Mouse (Mus musculus): ENCODE measurements around the gene Shld2.
"Not testable (repeated sequence)": the region's sequence is repeated elsewhere in the genome, so short reads cannot be mapped to it uniquely, and the experiment has no call there.

Gene Shld2

GRCm38 (mm10) chr14:34323576-34324085, 13.3 kb upstream of the Shld2 start:
- no peak for ATAC-seq (ENCODE audit: low TSS enrichment)

GRCm38 (mm10) chr14:34318113-34318512, 7.8 kb upstream of the Shld2 start:
- no peak for ATAC-seq (ENCODE audit: low TSS enrichment)

DNA sequence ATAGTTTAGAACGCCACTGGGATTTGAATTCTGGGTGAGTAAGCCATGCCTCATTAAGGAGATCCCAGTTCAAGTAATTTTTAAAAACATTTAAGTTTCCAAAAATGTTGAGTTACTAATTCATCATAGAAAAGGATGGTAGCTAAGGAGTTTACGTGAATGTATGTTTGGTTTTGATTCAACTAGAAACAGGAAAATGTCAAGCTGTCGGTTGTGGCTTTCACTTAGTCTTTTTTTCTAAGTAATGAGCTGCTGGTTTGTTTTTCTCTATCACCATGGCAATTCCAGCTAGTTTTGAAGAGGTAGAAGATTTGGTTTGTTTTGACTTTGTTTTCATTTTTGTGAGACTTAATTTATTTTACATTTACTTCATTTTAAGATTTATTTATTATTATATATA, 7.1 kb upstream of the Shld2 start:
- no peak for ATAC-seq (ENCODE audit: low TSS enrichment)

GRCm38 (mm10) chr14:34316346-34316745, 6.1 kb upstream of the Shld2 start:
- no peak for ATAC-seq (ENCODE audit: low TSS enrichment)

GRCm38 (mm10) chr14:34314796-34315195, 4.5 kb upstream of the Shld2 start:
- ATAC-seq (ENCODE audit: low TSS enrichment) = no peak

GRCm38 (mm10) chr14:34314383-34314782, 4.1 kb upstream of the Shld2 start:
- not testable (repeated sequence) for ATAC-seq (ENCODE audit: low TSS enrichment)

DNA sequence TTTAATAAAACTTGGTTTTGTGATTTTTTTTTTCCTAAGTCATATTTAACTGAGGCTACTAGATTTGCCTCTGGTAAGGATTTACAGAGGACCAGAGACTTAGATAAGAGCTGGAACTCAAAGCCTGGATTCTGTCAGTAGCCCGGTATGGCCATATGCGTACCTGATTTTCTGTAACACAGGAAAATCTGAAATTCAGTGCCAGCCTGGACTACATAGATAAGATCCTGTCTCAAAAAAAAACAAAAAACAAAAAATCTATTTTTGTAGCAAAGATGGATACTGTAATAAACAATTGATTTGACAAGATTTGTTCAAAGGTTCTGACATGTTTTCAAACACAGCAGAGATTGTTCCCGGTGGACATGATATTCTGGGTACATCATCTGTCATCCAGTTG, 3.3 kb upstream of the Shld2 start:
- no peak for ATAC-seq (ENCODE audit: low TSS enrichment)

- no peak for ATAC-seq (ENCODE audit: low TSS enrichment)
Measured at GRCm38 (mm10) chr14:34312339-34313048, 2.2 kb upstream of the Shld2 start.

DNA sequence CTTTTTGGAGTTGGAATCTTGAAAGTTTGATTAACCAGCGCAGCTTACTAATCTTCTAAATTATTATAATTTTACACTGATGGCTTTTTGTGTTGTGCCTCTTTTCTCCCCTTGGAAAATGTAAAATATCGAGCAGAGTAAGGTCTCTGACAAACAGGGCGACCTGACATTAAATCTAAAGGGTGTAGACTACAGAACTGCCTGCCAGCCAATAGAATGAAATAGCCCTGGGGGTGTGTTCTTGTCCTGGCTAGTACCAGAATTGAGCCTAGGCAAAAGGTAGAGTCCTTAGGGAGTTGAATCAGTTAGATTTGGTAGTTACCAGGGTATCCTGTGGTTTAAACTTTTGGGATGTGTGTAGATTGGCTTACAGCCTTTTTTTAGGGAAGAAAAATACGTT, 1.4 kb upstream of the Shld2 start:
- no peak for ATAC-seq (ENCODE audit: low TSS enrichment)

GRCm38 (mm10) chr14:34311021-34311631, 833 bp upstream of the Shld2 start:
- ATAC-seq (ENCODE audit: low TSS enrichment) = peak; percentile 22

GRCm38 (mm10) chr14:34309907-34310233, 423 bp downstream of the Shld2 start:
- ATAC-seq (ENCODE audit: low TSS enrichment) = no peak

DNA sequence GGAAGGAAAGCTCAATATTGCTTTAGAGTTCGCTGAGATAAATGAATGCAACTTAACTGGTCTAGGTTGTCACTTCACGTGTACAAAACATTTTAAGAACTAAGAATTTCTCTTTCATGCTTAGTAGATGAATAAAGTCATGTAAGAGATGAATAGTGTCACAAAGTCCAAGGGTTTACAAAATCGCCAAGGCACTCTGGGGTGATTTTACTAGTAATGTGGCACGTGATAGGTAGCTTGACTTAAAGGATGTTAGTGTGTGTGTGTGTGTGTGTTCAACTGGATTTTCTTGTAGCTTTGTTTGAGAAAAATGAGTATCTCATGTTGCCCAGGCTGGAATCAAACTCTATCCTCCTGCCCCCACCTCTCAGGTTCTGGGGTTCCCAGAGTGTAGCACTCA, 1.0 kb downstream of the Shld2 start:
- ATAC-seq (ENCODE audit: low TSS enrichment) = no peak

DNA sequence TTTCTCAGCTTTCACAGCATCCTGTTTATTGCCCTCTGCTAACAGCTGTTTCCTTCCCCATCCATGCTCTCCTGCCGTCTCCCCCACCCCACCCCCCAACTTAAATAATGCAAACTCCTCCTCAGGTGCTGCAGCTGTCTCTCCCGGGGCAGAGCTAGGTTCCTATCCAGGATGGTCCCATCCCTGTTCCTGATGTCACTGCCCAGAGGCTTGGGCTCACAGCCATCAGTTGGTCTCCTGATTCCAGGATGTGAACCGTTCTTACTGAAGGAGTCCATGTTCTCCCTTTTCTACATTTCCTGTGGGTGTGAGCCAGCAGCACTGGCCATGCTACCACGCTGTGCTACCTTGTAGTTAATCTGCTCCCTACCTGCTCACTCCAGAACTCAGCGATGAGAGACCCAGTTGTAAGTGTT, 7.0 kb downstream of the Shld2 start:
- ATAC-seq (ENCODE audit: low TSS enrichment) = no peak

GRCm38 (mm10) chr14:34302681-34303242, 7.5 kb downstream of the Shld2 start:
- no peak for ATAC-seq (ENCODE audit: low TSS enrichment)

DNA sequence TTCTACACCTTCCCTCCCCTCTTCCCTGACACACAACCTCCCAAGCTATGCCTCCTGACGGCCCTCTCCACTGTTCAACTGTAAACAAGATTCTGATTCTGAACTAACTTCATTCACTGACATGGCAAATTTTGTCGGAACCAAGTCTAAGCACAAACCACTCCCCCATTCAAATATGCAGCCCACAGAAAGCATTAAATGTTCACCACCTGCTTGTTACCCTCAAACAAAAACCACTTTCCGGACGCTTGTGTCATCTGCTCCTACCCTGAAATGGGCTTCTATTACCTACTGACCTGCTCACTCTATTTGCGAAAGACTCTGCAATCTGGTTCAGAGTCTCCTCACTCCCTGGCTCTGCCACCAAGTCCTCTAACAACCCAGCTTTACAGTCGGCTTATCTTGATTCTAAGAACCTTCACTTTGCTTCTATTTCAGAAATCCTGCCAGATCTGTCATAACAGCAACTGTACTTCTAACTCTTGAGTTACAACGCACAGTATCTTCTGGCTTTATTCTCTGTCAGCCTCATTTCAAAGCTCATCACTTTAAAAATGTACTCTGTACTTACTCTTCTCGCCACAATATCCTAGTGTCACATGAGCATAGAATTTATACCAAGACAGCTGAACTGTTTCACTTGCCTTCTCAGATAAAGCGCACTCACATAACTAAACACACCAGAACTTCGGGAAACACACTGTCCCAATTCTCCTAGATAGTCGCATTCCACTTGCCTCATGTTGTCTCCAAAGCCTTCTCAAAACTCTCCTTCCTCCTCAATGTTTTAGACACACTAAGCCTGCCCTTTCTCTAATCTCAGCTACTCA, 11.2 kb downstream of the Shld2 start:
- ATAC-seq (ENCODE audit: low TSS enrichment) = peak; percentile 41; the same call in 1 of the 2 replicates

GRCm38 (mm10) chr14:34297634-34298033, 12.7 kb downstream of the Shld2 start:
- no peak for ATAC-seq (ENCODE audit: low TSS enrichment)

DNA sequence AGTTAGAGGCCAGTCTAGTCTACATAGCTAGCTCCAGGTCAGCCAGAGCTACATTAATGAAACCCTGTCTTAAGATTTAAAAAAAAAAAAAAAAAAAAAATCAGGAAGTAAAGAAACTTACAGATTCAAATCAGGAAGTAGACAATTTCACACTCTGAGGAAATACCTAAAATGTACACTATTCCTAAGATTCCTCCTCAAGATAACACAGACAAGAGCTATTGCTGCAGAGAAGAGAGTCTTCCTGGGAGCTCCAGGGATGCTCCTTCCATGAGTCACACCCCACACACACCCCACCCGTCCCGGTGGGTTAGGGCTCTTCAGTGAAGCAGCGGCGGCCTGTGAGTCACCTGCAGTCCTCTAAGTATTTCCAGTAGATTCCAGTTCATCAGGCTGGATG, 13.3 kb downstream of the Shld2 start:
- ATAC-seq (ENCODE audit: low TSS enrichment) = no peak

GRCm38 (mm10) chr14:34296350-34296749, 13.9 kb downstream of the Shld2 start:
- no peak for ATAC-seq (ENCODE audit: low TSS enrichment)

GRCm38 (mm10) chr14:34293641-34294040, 16.7 kb downstream of the Shld2 start:
- no peak for ATAC-seq (ENCODE audit: low TSS enrichment)

- ATAC-seq (ENCODE audit: low TSS enrichment) = no peak
Measured at GRCm38 (mm10) chr14:34290229-34290628, 20.1 kb downstream of the Shld2 start.

DNA sequence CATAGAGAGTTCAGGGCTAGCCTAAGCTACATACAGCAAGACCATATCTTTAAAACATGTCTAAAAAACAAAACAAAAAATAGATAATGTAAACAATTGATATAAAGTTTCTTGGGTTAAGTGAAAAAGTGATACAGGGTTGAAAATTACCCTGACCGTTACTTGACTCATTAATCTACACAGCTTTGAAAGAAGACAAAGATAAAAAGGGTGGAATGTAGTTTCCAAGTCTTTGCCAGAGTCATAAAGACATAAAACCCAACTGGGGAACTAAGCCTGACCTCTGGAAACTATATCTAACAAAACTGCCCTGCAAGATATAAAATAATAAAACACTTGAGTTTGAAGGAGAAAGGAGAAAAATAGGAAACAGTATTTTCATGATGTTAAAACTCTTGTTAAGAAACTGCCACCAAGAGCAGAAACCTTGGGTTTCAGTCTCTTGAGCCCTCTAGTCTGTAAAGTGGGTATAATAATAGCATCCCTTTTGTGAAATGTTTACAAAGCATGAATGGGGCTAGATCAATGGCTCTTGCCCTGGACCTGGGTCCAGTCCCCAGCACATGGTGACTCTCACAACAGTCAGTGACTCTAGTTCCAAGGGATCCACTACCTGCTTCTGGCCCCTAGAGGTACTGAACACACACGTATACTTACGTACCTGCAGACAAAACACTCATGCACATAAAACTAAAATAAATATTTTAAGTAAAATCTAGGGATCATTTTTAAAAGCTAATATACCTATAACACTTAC, 20.9 kb downstream of the Shld2 start:
- ATAC-seq (ENCODE audit: low TSS enrichment) = no peak

- no peak for ATAC-seq (ENCODE audit: low TSS enrichment)
Measured at GRCm38 (mm10) chr14:34288396-34288795, 21.9 kb downstream of the Shld2 start.

Measured in frontal cortex, adult (tissue).